Mouse (Mus musculus) retina, adult 2 months (tissue): ENCODE data around the gene Nfib.

Experiments used
- DNase-seq: peaks from one replicate; pipeline ENCODE4 v3.0.0-alpha.2; 2012; ENCODE audit warnings: low read depth, low spot score

The Nfib gene

DNA sequence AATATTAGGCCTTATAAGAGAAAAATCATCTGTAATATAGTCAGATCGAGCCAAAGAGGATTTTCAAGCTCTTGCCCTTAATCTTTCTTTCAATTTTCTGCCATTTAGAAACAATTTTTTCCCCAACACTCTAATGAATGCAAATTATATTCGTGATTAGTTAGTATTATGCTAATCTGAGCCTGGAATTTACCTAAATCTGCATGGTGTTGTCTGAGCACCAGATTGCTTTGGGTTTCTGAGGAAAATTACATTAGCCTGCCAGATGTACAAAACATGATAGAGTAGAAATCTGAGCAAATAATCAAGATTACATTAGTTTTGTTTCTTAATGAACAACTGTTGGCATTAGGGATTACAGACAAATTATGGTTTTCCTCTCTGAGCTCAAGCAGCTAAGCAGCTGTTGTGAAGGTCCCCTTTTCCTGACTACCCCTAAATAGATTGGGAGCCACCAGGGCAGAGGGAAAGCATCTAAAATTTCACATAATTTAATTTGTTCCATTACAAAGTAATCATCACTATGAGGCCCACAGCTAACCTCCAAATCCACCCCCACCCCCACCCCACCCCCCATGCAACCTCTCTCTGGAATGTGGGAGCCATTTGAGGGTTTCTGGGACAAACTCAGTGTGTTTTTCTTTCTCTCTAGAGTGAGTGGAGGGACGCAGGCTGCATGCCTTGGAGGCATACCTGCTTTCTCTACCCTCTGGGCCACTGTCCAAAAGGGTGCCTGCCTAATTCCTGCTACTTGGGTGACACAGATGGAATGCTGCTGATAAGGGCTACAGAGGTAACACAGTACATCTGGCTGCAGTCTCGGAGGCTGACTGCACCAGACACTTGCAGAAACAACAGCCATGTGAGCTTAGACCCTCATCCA lies 14.2 kb downstream of the Nfib start:
- no peak for DNase-seq

- no peak for DNase-seq
These were observed 15.3 kb downstream of the Nfib start for GRCm38 (mm10) chr4:82690267-82690666.

- DNase-seq, result no peak
These were observed 19.5 kb downstream of the Nfib start for GRCm38 (mm10) chr4:82686037-82686436.

GRCm38 (mm10) chr4:82684088-82684715 lies 21.3 kb downstream of the Nfib start:
- DNase-seq, result no peak

- DNase-seq, result no peak
These were observed 22.0 kb downstream of the Nfib start for GRCm38 (mm10) chr4:82683583-82683982.

- no peak for DNase-seq
These were observed 29.4 kb downstream of the Nfib start for GRCm38 (mm10) chr4:82676104-82676503.

GRCm38 (mm10) chr4:82667271-82667872 lies 38.2 kb downstream of the Nfib start:
- DNase-seq, result no peak

DNA sequence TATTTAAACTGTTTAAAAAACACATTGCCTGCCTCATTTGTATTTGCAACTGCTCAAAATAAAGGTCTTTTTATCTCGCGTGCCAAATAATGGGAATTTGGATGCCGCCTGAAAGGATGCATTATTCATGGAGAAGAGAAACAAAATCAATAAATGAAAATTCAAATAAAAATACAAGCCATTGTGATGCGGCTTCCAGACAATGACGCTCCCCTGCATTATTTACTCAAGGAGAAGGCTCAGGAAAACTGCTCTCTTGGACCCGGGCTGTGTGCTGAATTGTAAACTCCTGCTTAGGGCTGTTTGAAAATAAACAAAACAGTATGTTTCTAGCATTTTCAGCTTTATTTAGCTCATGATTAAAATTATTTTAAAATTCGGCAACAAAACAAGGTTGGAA lies 41.1 kb downstream of the Nfib start:
- no peak for DNase-seq

GRCm38 (mm10) chr4:82663749-82664381 lies 41.7 kb downstream of the Nfib start:
- DNase-seq, result no peak

DNA sequence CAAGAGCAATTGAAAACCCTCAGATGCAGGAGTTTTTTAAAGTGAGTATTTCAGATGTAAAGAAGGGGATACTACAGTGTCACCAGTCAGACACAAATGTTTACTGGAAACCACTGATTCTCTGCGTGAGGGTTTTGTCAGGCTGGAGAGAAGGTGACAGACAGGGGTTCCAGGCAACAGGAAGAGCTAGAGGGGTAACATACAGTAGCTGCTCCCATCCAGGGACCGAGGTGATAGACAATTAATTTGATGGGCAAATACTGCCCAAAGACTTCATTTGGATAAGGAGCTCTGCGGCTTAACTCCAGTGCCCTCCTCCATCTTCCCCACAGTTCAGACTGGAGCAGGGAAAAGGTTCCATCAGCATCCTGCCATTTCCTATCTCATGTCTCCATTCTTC lies 42.9 kb downstream of the Nfib start:
- DNase-seq, result no peak

GRCm38 (mm10) chr4:82662222-82662621 lies 43.3 kb downstream of the Nfib start:
- no peak for DNase-seq

DNA sequence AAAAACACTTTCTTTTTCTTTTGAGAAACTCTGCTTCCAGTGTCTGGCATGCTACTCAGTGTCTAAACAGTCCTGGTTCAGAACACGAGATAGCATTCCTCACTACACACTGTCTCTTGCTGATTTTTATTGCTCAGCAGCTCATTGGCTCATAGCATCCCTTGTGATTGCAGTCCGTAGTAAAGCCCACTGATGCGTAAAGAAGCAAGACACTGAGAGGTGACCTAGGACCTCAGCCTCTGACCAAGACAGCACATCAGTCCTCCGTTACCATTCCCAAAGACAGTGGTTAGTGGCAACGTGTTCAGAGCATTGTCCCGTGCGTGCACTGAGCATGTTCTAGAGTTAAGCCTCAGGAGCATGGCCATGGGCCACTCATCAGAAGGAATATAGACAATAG lies 44.3 kb downstream of the Nfib start:
- DNase-seq, result no peak

DNA sequence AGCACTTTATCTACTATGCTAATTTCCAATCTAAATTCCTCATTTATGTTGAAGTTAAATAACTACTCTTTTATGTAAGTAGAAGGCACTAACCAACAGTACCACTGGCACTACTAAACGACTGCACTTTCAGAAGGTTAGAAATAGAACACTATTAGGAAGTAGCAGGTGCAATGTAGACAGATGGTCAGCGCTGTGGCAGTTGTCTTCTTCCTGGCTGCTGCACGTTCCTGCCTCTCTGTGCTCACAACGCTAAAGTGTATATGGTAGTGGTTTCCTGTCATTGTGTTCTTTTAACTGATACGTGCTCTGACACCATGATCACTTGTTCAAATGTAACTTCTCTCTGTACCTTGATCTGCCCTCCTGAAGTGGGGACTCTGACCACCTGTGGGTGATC lies 59.9 kb downstream of the Nfib start:
- no peak for DNase-seq

GRCm38 (mm10) chr4:82644797-82645196 lies 60.8 kb downstream of the Nfib start:
- DNase-seq, result no peak

- DNase-seq, result no peak
These were observed 61.8 kb downstream of the Nfib start for GRCm38 (mm10) chr4:82643734-82644085.

DNA sequence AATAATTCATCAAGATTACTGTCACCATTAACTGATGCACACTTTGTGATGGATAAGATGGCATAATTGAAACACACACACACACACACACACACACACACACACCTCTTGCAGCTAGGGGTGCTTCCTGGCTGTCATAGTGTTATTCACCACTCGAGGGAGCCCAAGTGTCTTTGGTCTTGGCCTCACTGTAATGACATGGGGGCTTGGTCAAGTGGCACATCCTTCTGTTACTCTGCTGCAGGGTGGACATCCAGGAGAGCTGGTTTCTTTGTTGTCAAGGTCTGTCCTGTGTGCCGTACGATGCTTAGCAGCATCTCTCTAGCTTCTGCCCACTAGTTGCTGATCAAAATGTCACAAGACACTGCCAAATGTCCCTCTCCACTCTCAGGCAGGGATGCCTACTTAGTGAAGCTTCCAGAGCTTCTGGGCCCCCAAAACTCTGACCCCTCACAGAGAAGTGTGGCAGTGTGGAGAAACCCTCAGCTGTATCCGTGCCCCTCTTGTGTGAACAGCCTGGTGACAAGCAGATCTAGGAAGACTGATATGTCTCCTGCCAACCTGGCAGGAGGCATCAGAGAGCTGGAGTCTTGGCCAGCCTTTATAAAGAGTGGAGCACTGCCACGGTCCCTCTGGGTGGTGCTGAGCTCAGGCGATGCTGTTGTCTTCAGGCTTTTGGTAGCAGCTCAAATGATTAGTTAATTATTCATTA lies 62.4 kb downstream of the Nfib start:
- DNase-seq, result no peak

GRCm38 (mm10) chr4:82641066-82641680 lies 64.4 kb downstream of the Nfib start:
- DNase-seq, result no peak

DNA sequence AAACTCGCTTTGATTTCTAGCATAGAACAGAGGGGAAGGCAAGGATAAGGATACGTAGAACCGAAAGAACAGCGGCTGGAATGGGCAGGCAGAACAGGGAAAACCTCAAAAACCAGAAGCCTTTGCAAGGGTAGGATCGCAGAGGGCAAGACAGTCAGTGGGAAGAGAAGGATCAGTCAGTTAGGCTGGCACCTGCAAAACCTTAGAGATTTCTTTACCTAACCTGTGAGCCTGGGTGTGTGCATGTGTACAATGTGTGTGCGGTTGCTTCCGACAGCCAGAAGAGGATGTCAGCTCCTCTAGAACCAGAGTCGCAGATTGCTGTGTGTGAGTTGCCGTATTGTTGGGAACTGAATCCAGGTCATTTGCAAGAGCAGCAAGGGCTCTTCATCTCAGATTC lies 67.3 kb downstream of the Nfib start:
- DNase-seq, result no peak

DNA sequence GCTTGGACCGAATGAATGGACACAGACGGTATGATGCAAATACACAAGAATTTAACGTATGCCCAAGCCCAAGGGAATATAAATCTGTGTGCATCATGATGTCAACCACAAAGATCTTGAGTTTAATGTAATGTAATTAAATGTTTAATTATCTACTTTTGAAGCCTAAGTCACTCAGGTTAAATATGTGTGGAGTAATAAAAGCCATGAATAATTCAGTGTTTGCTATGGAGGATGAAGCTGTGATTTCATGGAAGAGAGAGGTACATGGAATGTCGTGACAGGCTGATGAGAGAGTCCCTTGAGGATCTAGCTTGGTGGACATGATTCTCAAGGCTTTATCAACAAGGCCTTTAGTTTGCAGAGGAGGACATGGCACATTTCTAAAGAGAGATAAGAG lies 67.9 kb downstream of the Nfib start:
- DNase-seq, result no peak

GRCm38 (mm10) chr4:82636658-82637057 lies 68.9 kb downstream of the Nfib start:
- DNase-seq, result no peak

DNA sequence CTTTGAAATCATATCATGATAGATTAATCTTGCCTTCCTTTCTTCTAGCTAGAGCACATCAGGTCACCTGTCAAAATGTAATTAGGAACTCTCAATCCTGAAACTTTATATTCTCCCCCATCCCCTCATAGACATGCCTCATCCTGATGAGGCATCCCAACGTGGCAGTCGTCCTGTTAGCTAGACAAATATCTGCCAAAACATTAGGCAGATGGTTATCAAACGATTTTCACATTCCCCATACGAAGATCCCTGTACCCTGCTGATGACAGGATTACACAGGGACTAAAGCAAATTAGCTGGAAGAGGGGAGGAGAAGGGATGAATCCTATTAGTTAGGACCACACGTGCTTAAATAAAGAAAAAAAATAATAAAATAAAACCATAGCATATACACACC lies 69.7 kb downstream of the Nfib start:
- no peak for DNase-seq
